Mouse (Mus musculus): Measurements from ENCODE around the gene Cchcr1. TPM values are rescaled to one million over a fixed set of nuclear protein-coding genes. Genes with fewer than 3 reads are reported as not detected.

The Cchcr1 gene
- polyA plus RNA-seq, 1 experiment from 2014 or later = 5.1 TPM

DNA sequence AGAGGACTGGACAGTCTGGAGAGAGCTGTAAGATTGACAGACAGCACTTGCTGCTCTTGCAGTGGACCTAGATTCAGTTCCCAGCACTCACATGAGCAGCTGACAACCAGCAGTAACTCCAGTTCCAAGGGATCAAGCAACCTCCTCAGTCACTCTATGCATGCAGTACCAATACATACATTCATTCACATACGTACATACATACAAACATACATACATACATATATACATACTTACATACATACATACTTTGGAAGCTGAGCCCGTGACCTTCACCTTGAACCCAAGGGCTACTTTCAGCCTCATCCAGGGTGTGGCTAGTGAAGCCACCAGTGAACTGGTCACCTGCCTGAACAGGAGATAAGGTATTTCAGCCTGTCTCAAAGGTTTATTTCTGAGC is 28.9 kb upstream of the Cchcr1 start:
- H3K9me3 ChIP-seq (ENCODE audit: low read length) = no peaks in the 10 kb centered on the region
- H3K4me2 ChIP-seq (replicated peaks; ENCODE audit: low read depth, low read length) = no peak overlapping the region
- no peak overlapping the region for H3K9ac ChIP-seq (replicated peaks; ENCODE audit: low read depth)
- no peaks in the 10 kb centered on the region for H3K27me3 ChIP-seq (replicated peaks; ENCODE audit: insufficient read depth, low read length)
- no peaks in the 10 kb centered on the region for H3K36me3 ChIP-seq (ENCODE audit: insufficient read depth, low read length)
- no peak overlapping the region for H3K4me3 ChIP-seq (ENCODE audit: low read depth, low read length)
- no peaks in the 10 kb centered on the region for H3K4me1 ChIP-seq (ENCODE audit: insufficient read depth, low read depth, low read length)
- TF ChIP-seq CTCF (IDR thresholded peaks at IDR 0.05) (no peak), EP300 (IDR thresholded peaks at IDR 0.05) (no peak)
- DNase-seq (ENCODE audit: low spot score) (no peak), ATAC-seq (no peak)
- H3K27ac ChIP-seq (ENCODE audit: low read length) = no peak overlapping the region
- 96% methylated on average over 2 of the region's 2 CpGs for WGBS

DNA sequence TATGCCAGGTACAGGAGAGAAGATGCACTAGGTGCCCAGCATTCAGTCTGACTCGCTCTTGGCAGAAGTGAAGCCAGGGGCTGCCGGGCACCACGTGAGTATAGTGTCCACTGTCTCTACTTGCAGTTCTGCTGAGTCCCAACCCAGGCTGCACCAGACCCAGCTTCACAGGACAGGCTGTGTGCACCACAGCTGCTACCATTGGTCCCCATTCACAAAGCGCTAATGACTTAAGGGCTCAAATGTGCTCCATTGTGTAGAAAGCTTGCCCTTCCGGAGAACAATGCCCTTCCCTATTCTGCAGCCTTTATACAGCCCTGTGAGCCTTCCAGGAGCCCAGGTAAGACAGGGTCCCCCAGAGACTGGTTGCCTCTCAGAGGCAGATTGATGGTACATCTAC is 26.6 kb upstream of the Cchcr1 start:
- H3K4me2 ChIP-seq (replicated peaks; ENCODE audit: low read depth, low read length) = no peak overlapping the region
- no peak overlapping the region for H3K9ac ChIP-seq (replicated peaks; ENCODE audit: low read depth)
- DNase-seq (ENCODE audit: low spot score) (no peak), ATAC-seq (no peak)
- WGBS = 74% methylated on average over 5 of the region's 5 CpGs
- H3K4me3 ChIP-seq (ENCODE audit: low read depth, low read length) = no peak overlapping the region
- no peaks in the 10 kb centered on the region for H3K27me3 ChIP-seq (replicated peaks; ENCODE audit: insufficient read depth, low read length)
- H3K36me3 ChIP-seq (ENCODE audit: insufficient read depth, low read length) = no peaks in the 10 kb centered on the region
- no peak overlapping the region for H3K27ac ChIP-seq (ENCODE audit: low read length)
- no peaks in the 10 kb centered on the region for H3K4me1 ChIP-seq (ENCODE audit: insufficient read depth, low read depth, low read length)
- TF ChIP-seq EP300 (IDR thresholded peaks at IDR 0.05) = no peak
- TF ChIP-seq CTCF (IDR thresholded peaks at IDR 0.05) = no peak
- H3K9me3 ChIP-seq (ENCODE audit: low read length) = no peaks in the 10 kb centered on the region

GRCm38 (mm10) chr17:35497124-35497523 is 19.8 kb upstream of the Cchcr1 start:
- H3K4me2 ChIP-seq (replicated peaks; ENCODE audit: low read depth, low read length) = no peak overlapping the region

DNA sequence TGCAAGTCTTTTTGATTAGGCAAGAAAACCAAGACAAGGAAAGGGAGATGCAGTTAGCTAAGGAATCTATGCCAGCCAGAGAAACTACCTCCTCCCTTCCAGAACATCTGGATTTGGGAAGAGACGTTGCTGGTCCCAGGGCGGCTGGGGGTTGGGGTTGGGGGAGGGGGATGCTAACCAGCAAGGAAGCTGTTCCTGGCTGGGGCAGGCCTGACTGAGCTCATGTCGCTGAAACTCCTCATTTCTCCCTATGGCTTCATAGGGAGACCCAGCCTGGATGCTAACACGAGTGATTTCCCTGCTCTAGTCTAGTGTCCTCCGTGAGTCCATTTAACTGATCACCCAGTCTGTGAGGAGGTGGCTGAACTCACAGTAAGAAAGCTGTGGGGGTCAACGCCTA is 14.7 kb upstream of the Cchcr1 start:
- DNase-seq (ENCODE audit: low spot score) = no peak
- Histone ChIP-seq H3K9me3 (ENCODE audit: low read length) (no peaks in the 10 kb centered on the region), H3K36me3 (ENCODE audit: insufficient read depth, low read length) (no peaks in the 10 kb centered on the region), H3K27ac (ENCODE audit: low read length) (no peak overlapping the region), H3K27me3 (replicated peaks; ENCODE audit: insufficient read depth, low read length) (no peaks in the 10 kb centered on the region), H3K4me1 (ENCODE audit: insufficient read depth, low read depth, low read length) (no peaks in the 10 kb centered on the region), H3K4me2 (replicated peaks; ENCODE audit: low read depth, low read length) (no peak overlapping the region), H3K4me3 (ENCODE audit: low read depth, low read length) (no peak overlapping the region), H3K9ac (replicated peaks; ENCODE audit: low read depth) (no peak overlapping the region)
- 12% methylated on average over 6 of the region's 6 CpGs for WGBS
- TF ChIP-seq CTCF (IDR thresholded peaks at IDR 0.05) (no peak), EP300 (IDR thresholded peaks at IDR 0.05) (no peak)
- ATAC-seq = no peak

More at GRCm38 (mm10) chr17:35497124-35497523, 19.8 kb upstream of the Cchcr1 start:
- H3K27me3 ChIP-seq (replicated peaks; ENCODE audit: insufficient read depth, low read length) = no peaks in the 10 kb centered on the region
- H3K4me3 ChIP-seq (ENCODE audit: low read depth, low read length) = no peak overlapping the region
- DNase-seq (ENCODE audit: low spot score) (no peak), ATAC-seq (no peak)
- H3K9me3 ChIP-seq (ENCODE audit: low read length) = no peaks in the 10 kb centered on the region
- no peak overlapping the region for H3K27ac ChIP-seq (ENCODE audit: low read length)
- H3K36me3 ChIP-seq (ENCODE audit: insufficient read depth, low read length) = no peaks in the 10 kb centered on the region
- H3K4me1 ChIP-seq (ENCODE audit: insufficient read depth, low read depth, low read length) = no peaks in the 10 kb centered on the region
- TF ChIP-seq CTCF (IDR thresholded peaks at IDR 0.05) (no peak), EP300 (IDR thresholded peaks at IDR 0.05) (no peak)
- 96% methylated on average over 7 of the region's 7 CpGs for WGBS
- H3K9ac ChIP-seq (replicated peaks; ENCODE audit: low read depth) = no peak overlapping the region

- Histone ChIP-seq H3K4me2 (replicated peaks; ENCODE audit: low read depth, low read length) (no peak overlapping the region), H3K36me3 (ENCODE audit: insufficient read depth, low read length) (no peaks in the 10 kb centered on the region), H3K9me3 (ENCODE audit: low read length) (no peaks in the 10 kb centered on the region), H3K4me1 (ENCODE audit: insufficient read depth, low read depth, low read length) (no peaks in the 10 kb centered on the region), H3K9ac (replicated peaks; ENCODE audit: low read depth) (no peak overlapping the region), H3K27me3 (replicated peaks; ENCODE audit: insufficient read depth, low read length) (no peaks in the 10 kb centered on the region), H3K4me3 (ENCODE audit: low read depth, low read length) (no peak overlapping the region), H3K27ac (ENCODE audit: low read length) (no peak overlapping the region)
- TF ChIP-seq EP300 (IDR thresholded peaks at IDR 0.05) (no peak), CTCF (IDR thresholded peaks at IDR 0.05) (no peak)
- ATAC-seq = no peak
- DNase-seq (ENCODE audit: low spot score) = no peak
- 54% methylated on average over 5 of the region's 5 CpGs for WGBS
These were observed 14.1 kb upstream of the Cchcr1 start for GRCm38 (mm10) chr17:35502762-35503161.

DNA sequence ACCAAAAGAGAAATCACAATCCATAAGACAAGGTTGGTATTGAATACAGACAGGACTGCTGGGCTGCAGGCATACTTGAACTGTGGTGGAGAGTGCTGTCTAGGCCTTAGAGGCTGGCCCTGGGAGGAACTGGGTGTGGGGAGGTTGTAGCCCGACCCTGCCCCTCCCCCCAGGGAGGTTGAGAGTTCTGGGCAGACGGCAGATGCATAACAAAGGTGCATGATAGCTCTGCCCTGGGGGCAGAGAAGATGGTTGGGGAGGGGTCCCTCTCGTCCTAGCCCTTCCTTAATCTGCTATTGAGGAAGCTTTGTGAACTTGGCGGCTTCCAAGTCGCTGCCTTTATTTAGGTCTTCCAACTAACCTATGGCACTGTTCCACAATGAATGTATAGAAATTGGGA is 13.1 kb upstream of the Cchcr1 start:
- Histone ChIP-seq H3K36me3 (ENCODE audit: insufficient read depth, low read length) (no peaks in the 10 kb centered on the region), H3K9me3 (ENCODE audit: low read length) (no peaks in the 10 kb centered on the region), H3K4me3 (ENCODE audit: low read depth, low read length) (no peak overlapping the region), H3K27ac (ENCODE audit: low read length) (no peak overlapping the region), H3K27me3 (replicated peaks; ENCODE audit: insufficient read depth, low read length) (no peaks in the 10 kb centered on the region), H3K9ac (replicated peaks; ENCODE audit: low read depth) (no peak overlapping the region), H3K4me2 (replicated peaks; ENCODE audit: low read depth, low read length) (no peak overlapping the region), H3K4me1 (ENCODE audit: insufficient read depth, low read depth, low read length) (no peaks in the 10 kb centered on the region)
- TF ChIP-seq CTCF (IDR thresholded peaks at IDR 0.05) (no peak), EP300 (IDR thresholded peaks at IDR 0.05) (no peak)
- WGBS = 35% methylated on average over 5 of the region's 5 CpGs
- DNase-seq (ENCODE audit: low spot score) (no peak), ATAC-seq (no peak)

Data from lung, postnatal 0 days (tissue).